Mouse (Mus musculus): ENCODE data around the gene Capn2. TPM values are rescaled to one million over a fixed set of nuclear protein-coding genes. Genes with fewer than 3 reads are reported as not detected.
A peak's percentile ranks its signal among the peaks of the same experiment; 100 is the strongest.

Gene Capn2
- polyA plus RNA-seq, 1 experiment from 2014 or later: 89.9 TPM

DNA sequence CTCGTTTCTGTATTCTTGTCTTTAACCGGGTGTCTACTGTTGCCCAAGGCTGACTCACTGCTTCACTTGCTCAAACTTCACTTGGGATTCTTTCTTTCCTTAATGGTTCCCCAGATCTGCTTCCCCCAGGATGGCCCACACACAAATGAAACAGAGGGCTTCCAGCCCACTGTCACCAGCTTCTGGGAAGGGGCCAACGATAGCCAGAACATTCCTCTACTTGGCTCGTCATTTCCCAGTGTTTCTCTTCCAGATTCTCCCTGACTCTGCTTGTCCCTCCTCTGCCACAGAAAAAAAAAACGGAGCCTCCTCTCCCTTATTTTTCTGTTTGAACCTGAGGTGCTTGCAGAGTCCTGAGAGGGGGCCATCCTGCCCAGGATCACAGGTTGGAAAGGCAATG is 1.9 kb upstream of the Capn2 start:
- Histone ChIP-seq H3K36me3 (ENCODE audit: control insufficient read depth, insufficient read depth, low read length) (no peaks in the 10 kb centered on the region; the same call in 1 of the 2 replicates), H3K4me2 (ENCODE audit: low read length) (0 out of 2 replicates have a peak overlapping the region, but pooled peaks have one; percentile 22), H3K4me3 (ENCODE audit: low read depth, low read length) (no peak overlapping the region), H3K4me1 (replicated peaks; ENCODE audit: control insufficient read depth, insufficient read depth, low read length) (peaks cover 37% of the 10 kb centered on the region), H3K27ac (ENCODE audit: low read depth) (peak overlapping the region; percentile 78; the same call in 1 of the 2 replicates), H3K9ac (ENCODE audit: low read length) (no peak overlapping the region), H3K27me3 (replicated peaks; ENCODE audit: control insufficient read depth, insufficient read depth, low read length) (no peaks in the 10 kb centered on the region), H3K9me3 (ENCODE audit: control insufficient read depth, low read length) (no peaks in the 10 kb centered on the region)
- DNase-seq (ENCODE audit: low spot score) (no peak), ATAC-seq (replicated peaks; ENCODE audit: low FRiP score, low TSS enrichment, low read depth) (no peak)
- WGBS: 63% methylated on average over 5 of the region's 5 CpGs

DNA sequence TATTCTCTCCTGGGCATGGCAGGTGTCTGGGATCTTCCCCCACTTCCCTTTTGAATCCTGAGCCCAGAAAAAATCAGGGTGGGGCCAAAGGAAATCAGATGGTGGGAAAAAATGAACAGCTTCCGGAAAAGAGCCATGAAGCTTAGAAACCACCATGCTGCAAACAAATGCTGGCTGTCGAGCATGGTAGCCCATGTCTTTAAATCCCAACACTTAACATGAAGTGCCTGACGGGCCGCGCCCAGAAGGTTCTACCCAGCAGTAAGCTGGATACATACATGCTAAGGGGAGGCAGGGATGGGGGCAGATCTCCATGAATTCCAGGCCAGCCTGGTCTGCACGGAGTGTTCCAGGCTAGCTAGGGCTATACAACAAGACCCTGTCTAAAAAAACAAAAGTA is 1.4 kb upstream of the Capn2 start:
- Histone ChIP-seq H3K36me3 (ENCODE audit: control insufficient read depth, insufficient read depth, low read length) (no peaks in the 10 kb centered on the region; the same call in 1 of the 2 replicates), H3K4me3 (ENCODE audit: low read depth, low read length) (no peak overlapping the region), H3K9me3 (ENCODE audit: control insufficient read depth, low read length) (no peaks in the 10 kb centered on the region), H3K27me3 (replicated peaks; ENCODE audit: control insufficient read depth, insufficient read depth, low read length) (no peaks in the 10 kb centered on the region), H3K4me2 (ENCODE audit: low read length) (no peak overlapping the region), H3K27ac (ENCODE audit: low read depth) (no peak overlapping the region), H3K9ac (ENCODE audit: low read length) (no peak overlapping the region), H3K4me1 (replicated peaks; ENCODE audit: control insufficient read depth, insufficient read depth, low read length) (peaks cover 37% of the 10 kb centered on the region)
- DNase-seq (ENCODE audit: low spot score) (no peak), ATAC-seq (replicated peaks; ENCODE audit: low FRiP score, low TSS enrichment, low read depth) (no peak)
- 93% methylated on average over 6 of the region's 6 CpGs for WGBS

DNA sequence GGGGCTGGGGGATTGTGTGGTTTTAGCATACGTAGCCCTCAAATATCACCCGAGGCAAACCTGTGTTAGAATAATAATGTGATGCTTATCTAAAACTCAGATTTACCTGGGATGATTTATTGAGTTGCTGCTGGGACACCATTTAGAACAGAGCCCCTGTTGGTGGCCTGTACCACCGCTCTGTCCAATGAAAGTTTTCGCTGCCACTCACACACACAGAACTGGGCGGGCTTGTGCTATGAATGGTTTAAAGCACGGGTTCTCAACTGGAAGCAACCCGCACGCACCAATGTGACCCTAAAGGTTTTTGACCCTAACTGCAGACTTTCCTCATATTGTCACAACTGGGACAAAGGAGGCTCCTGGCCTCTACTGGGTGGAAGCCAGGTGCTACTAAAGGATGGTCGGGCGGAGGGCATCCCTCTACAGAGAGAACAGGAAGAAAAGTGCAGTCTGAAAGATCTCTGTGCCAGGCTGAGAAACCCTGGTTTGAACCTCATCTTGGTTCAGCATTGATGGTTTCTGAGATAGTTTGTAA is 804 bp upstream of the Capn2 start:
- no peaks in the 10 kb centered on the region; the same call in 1 of the 2 replicates for H3K36me3 ChIP-seq (ENCODE audit: control insufficient read depth, insufficient read depth, low read length)
- no peak for DNase-seq (ENCODE audit: low spot score)
- no peak overlapping the region for H3K9ac ChIP-seq (ENCODE audit: low read length)
- H3K4me1 ChIP-seq (replicated peaks; ENCODE audit: control insufficient read depth, insufficient read depth, low read length): peaks cover 37% of the 10 kb centered on the region
- no peaks in the 10 kb centered on the region for H3K27me3 ChIP-seq (replicated peaks; ENCODE audit: control insufficient read depth, insufficient read depth, low read length)
- WGBS: 70% methylated on average over 10 of the region's 10 CpGs
- H3K4me3 ChIP-seq (ENCODE audit: low read depth, low read length): no peak overlapping the region
- no peak for ATAC-seq (replicated peaks; ENCODE audit: low FRiP score, low TSS enrichment, low read depth)
- H3K4me2 ChIP-seq (ENCODE audit: low read length): peak overlapping the region; percentile 71
- no peak overlapping the region for H3K27ac ChIP-seq (ENCODE audit: low read depth)
- H3K9me3 ChIP-seq (ENCODE audit: control insufficient read depth, low read length): no peaks in the 10 kb centered on the region

DNA sequence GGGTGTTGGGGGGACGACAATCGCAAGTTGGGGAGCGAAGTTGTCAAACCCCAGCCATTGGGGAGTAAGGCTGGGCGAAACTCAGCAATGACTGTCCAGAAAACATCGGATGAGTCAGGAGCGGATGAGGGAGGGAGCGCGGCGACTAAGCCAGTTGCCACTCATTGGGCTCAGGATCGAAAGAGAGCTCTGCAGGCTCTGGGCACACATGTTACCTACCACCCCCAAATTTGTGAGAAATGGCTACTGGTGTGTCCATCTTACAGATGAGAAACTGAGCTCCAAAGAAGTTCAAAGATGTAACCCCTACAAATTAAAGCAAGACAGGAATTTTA is 236 bp upstream of the Capn2 start:
- no peaks in the 10 kb centered on the region for H3K9me3 ChIP-seq (ENCODE audit: control insufficient read depth, low read length)
- DNase-seq (ENCODE audit: low spot score): no peak
- H3K4me2 ChIP-seq (ENCODE audit: low read length): peak overlapping the region; percentile 71
- ATAC-seq (replicated peaks; ENCODE audit: low FRiP score, low TSS enrichment, low read depth): peak; percentile 37; the same call in 1 of the 2 replicates
- peak overlapping the region; percentile 76 for H3K4me3 ChIP-seq (ENCODE audit: low read depth, low read length)
- H3K4me1 ChIP-seq (replicated peaks; ENCODE audit: control insufficient read depth, insufficient read depth, low read length): peaks cover 37% of the 10 kb centered on the region
- H3K36me3 ChIP-seq (ENCODE audit: control insufficient read depth, insufficient read depth, low read length): peaks cover 4% of the 10 kb centered on the region; the same call in 1 of the 2 replicates
- H3K27me3 ChIP-seq (replicated peaks; ENCODE audit: control insufficient read depth, insufficient read depth, low read length): no peaks in the 10 kb centered on the region
- peak overlapping the region; percentile 83 for H3K9ac ChIP-seq (ENCODE audit: low read length)
- H3K27ac ChIP-seq (ENCODE audit: low read depth): peak overlapping the region; percentile 87
- WGBS: 2% methylated on average over 10 of the region's 10 CpGs

DNA sequence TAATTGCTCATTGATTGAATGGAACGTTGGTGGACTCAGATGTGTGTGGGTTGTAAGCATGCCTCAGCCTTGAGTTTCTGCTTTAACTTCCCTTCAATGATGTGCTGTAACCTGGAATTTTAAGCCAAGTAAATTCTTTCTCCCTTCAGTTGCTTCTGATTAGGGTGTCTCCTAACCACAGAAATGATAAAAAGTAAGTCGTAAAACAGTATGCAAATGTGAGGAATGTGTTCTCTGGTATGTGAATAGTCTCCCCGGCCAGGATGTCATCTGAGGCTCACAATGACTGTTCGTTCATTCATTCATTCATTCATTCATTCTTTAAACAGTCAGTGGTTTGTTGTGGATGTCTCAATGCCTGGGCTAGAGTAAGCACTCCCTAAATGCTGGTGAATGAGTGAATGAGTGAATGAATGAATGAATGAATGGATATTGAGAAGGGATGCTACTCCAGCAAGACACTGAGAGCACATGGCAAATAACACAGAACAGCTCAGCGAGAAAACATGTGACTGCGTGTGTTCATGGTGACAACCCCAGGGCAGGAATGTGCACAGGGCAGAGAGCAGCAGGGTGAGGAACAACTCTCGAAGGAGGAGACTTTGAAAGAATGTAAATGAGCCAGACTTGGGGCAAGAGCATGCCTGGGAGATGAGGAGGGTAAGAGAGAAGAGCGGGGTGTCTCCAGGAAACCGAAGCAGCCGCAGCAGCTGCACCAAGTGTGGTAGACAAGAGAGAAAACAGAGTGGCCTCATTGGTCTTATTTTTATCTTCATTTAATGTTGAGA is 2.4 kb downstream of the Capn2 start:
- Histone ChIP-seq H3K9me3 (ENCODE audit: control insufficient read depth, low read length) (no peaks in the 10 kb centered on the region), H3K4me2 (ENCODE audit: low read length) (no peak overlapping the region), H3K9ac (ENCODE audit: low read length) (no peak overlapping the region), H3K27ac (ENCODE audit: low read depth) (no peak overlapping the region), H3K4me1 (replicated peaks; ENCODE audit: control insufficient read depth, insufficient read depth, low read length) (peaks cover 28% of the 10 kb centered on the region), H3K36me3 (ENCODE audit: control insufficient read depth, insufficient read depth, low read length) (peaks cover 29% of the 10 kb centered on the region), H3K4me3 (ENCODE audit: low read depth, low read length) (no peak overlapping the region), H3K27me3 (replicated peaks; ENCODE audit: control insufficient read depth, insufficient read depth, low read length) (no peaks in the 10 kb centered on the region)
- DNase-seq (ENCODE audit: low spot score): no peak
- WGBS: 81% methylated on average over 10 of the region's 10 CpGs
- no peak for ATAC-seq (replicated peaks; ENCODE audit: low FRiP score, low TSS enrichment, low read depth)

DNA sequence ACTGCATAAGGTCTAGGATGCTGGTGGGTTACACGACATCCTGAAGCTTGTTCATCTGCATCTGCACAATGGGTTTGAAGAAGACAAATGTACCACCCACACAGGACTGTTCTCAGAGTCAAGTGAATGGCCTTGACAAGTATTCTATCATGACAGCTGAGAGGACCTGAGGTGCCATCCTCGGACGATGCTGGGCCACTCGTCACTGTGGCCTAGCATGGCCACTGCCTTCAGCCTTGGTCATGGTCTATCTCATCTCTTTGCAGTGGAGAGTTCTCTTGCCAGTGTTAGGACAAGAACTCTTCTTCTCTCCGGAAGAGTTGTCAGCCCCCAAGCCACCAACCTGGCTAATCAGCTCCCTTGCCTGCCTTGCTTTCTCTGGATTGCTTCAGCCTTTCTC is 3.7 kb downstream of the Capn2 start:
- no peak overlapping the region for H3K4me2 ChIP-seq (ENCODE audit: low read length)
- DNase-seq (ENCODE audit: low spot score) (no peak), ATAC-seq (replicated peaks; ENCODE audit: low FRiP score, low TSS enrichment, low read depth) (no peak)
- no peak overlapping the region for H3K27ac ChIP-seq (ENCODE audit: low read depth)
- H3K4me3 ChIP-seq (ENCODE audit: low read depth, low read length): no peak overlapping the region
- peaks cover 18% of the 10 kb centered on the region for H3K4me1 ChIP-seq (replicated peaks; ENCODE audit: control insufficient read depth, insufficient read depth, low read length)
- WGBS: 83% methylated on average over 5 of the region's 5 CpGs
- no peak overlapping the region for H3K9ac ChIP-seq (ENCODE audit: low read length)
- H3K9me3 ChIP-seq (ENCODE audit: control insufficient read depth, low read length): no peaks in the 10 kb centered on the region
- H3K27me3 ChIP-seq (replicated peaks; ENCODE audit: control insufficient read depth, insufficient read depth, low read length): no peaks in the 10 kb centered on the region
- H3K36me3 ChIP-seq (ENCODE audit: control insufficient read depth, insufficient read depth, low read length): peaks cover 42% of the 10 kb centered on the region

DNA sequence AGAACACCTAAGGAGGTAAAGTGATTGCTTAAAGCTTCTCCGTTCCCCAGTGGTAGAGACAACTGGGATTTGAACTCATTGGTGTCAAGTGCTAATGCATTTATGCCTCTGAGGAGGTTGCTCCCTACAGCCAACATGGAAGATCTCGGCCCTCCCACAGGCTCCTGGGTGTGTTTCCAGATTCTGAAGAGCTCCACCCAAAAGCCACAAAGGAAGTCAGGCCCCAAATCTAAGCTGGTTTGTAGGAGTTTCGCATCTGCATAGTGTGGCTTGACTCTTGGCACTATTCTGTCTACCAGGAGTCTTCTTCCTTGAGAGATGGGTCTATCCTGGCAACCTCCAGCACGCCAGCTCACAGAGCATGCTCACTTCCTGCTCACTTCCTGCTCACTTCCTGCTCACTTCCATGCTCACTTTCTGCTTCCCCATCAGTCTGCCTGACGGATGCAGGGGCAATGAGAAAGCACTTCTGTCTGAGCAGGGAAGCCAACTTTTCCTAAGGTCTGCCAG is 4.5 kb downstream of the Capn2 start:
- 89% methylated on average over 5 of the region's 5 CpGs for WGBS
- no peak overlapping the region for H3K4me3 ChIP-seq (ENCODE audit: low read depth, low read length)
- H3K27me3 ChIP-seq (replicated peaks; ENCODE audit: control insufficient read depth, insufficient read depth, low read length): no peaks in the 10 kb centered on the region
- DNase-seq (ENCODE audit: low spot score) (no peak), ATAC-seq (replicated peaks; ENCODE audit: low FRiP score, low TSS enrichment, low read depth) (no peak)
- H3K4me2 ChIP-seq (ENCODE audit: low read length): no peak overlapping the region
- no peak overlapping the region for H3K9ac ChIP-seq (ENCODE audit: low read length)
- H3K27ac ChIP-seq (ENCODE audit: low read depth): no peak overlapping the region
- peaks cover 16% of the 10 kb centered on the region for H3K4me1 ChIP-seq (replicated peaks; ENCODE audit: control insufficient read depth, insufficient read depth, low read length)
- H3K36me3 ChIP-seq (ENCODE audit: control insufficient read depth, insufficient read depth, low read length): peaks cover 45% of the 10 kb centered on the region
- H3K9me3 ChIP-seq (ENCODE audit: control insufficient read depth, low read length): no peaks in the 10 kb centered on the region

DNA sequence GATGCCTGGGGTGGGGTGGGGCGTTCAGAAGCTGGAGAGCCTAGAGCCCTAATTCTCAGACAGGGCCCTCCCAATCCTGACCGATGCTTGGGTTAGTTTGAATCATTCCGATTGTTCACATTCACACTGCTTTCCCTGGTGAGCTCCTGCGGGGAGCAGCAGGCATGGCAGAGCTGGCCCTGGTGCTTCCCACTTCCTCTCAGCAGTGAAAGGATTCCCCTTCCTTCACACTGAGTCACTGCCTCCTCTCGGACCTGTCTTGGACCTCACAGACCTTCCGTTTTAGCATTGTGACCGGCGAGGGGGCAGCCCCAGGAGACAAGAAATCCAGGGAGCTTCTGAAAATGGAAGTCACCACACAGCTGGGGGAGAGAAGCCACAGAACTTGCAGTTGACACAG is 5.6 kb downstream of the Capn2 start:
- 68% methylated on average over 8 of the region's 8 CpGs for WGBS
- Histone ChIP-seq H3K36me3 (ENCODE audit: control insufficient read depth, insufficient read depth, low read length) (peaks cover 45% of the 10 kb centered on the region), H3K9me3 (ENCODE audit: control insufficient read depth, low read length) (no peaks in the 10 kb centered on the region), H3K4me3 (ENCODE audit: low read depth, low read length) (no peak overlapping the region), H3K4me1 (replicated peaks; ENCODE audit: control insufficient read depth, insufficient read depth, low read length) (peaks cover 16% of the 10 kb centered on the region), H3K4me2 (ENCODE audit: low read length) (no peak overlapping the region), H3K27me3 (replicated peaks; ENCODE audit: control insufficient read depth, insufficient read depth, low read length) (no peaks in the 10 kb centered on the region), H3K9ac (ENCODE audit: low read length) (no peak overlapping the region), H3K27ac (ENCODE audit: low read depth) (no peak overlapping the region)
- DNase-seq (ENCODE audit: low spot score): no peak
- no peak for ATAC-seq (replicated peaks; ENCODE audit: low FRiP score, low TSS enrichment, low read depth)
